Mouse (Mus musculus) heart, embryonic 16.5 days (tissue): Measurements from ENCODE around the gene Ifne. TPM values are rescaled to one million over a fixed set of nuclear protein-coding genes. Genes with fewer than 3 reads are reported as not detected.

Source experiments
- ATAC-seq: fragments of 200-750 bp; cut with Nextera tagmentation; replicated peaks from 2 replicates; pipeline ENCODE4 v1.8.0; 2017; ENCODE audit warnings: moderate number of reproducible peaks; ENCODE audit not compliant: insufficient read depth, low FRiP score; ENCODE audit errors: extremely low read depth
- H3K27ac ChIP-seq: fragments of 300-500 bp; sonication (generic); 2 replicates; pipeline ENCODE4 v1.5.1; 2014; ENCODE audit warnings: mild to moderate bottlenecking, low read length, control low read depth, moderate library complexity
- H3K27me3 ChIP-seq: fragments of 300-500 bp; sonication (generic); 2 replicates; pipeline ENCODE4 v1.6.1; 2014; ENCODE audit warnings: low read length, mixed read lengths; ENCODE audit not compliant: control insufficient read depth, insufficient read depth
- H3K36me3 ChIP-seq: fragments of 300-500 bp; sonication (generic); 2 replicates; pipeline ENCODE4 v1.6.1; 2014; ENCODE audit not compliant: control insufficient read depth, insufficient read depth
- H3K4me1 ChIP-seq: fragments of 300-500 bp; sonication (generic); 2 replicates; pipeline ENCODE4 v1.6.1; 2014; ENCODE audit warnings: low read length, mixed read lengths; ENCODE audit not compliant: control insufficient read depth, insufficient read depth
- H3K4me2 ChIP-seq: fragments of 300-500 bp; sonication (generic); 2 replicates; pipeline ENCODE4 v1.6.1; 2014; ENCODE audit warnings: low read depth, mild to moderate bottlenecking, control low read depth, low read length
- H3K4me3 ChIP-seq: fragments of 300-500 bp; sonication (generic); 2 replicates; pipeline ENCODE4 v1.5.1; 2014; ENCODE audit warnings: mild to moderate bottlenecking, control low read depth, low read length
- H3K9ac ChIP-seq: fragments of 300-500 bp; sonication (generic); 2 replicates; pipeline ENCODE4 v1.6.1; 2014; ENCODE audit warnings: low read length, control low read depth
- H3K9me3 ChIP-seq: fragments of 300-500 bp; sonication (generic); replicated peaks from 2 replicates; pipeline ENCODE4 v1.6.1; 2016; ENCODE audit warnings: low read length; ENCODE audit not compliant: control insufficient read depth
- WGBS: fragments of 180-500 bp; shearing (Covaris S2); extraction: QIAGEN DNeasy Blood & Tissue Kit; methylation state at CpG from one replicate; pipeline ENCODE4 v1.1.7; 2014; 5-methylcytosine and 5-hydroxymethylcytosine counted together
- polyA plus RNA-seq: library from polyadenylated mRNA; unstranded; fragments of >200 nt; fragmentation: Nextera tagmentation; extraction: Ambion mirVana; gene quantifications from 2 replicates; pipeline ENCODE4 v1.2.1, GENCODE M21; 2015

Gene Ifne
- polyA plus RNA-seq, 1 experiment from 2014 or later = not detected

- Histone ChIP-seq H3K4me3 (no peak overlapping the region), H3K4me1 (no peaks in the 10 kb centered on the region; the same call in 1 of the 2 replicates), H3K9ac (no peak overlapping the region), H3K36me3 (no peaks in the 10 kb centered on the region), H3K4me2 (no peak overlapping the region), H3K27me3 (peaks cover 3% of the 10 kb centered on the region; the same call in 1 of the 2 replicates), H3K27ac (no peak overlapping the region), H3K9me3 (no peaks in the 10 kb centered on the region)
- ATAC-seq = no peak
- 15% methylated on average over 4 of the region's 4 CpGs for WGBS
These were observed 4.4 kb downstream of the Ifne start for GRCm38 (mm10) chr4:88875435-88876095.

GRCm38 (mm10) chr4:88872691-88873090, 7.3 kb downstream of the Ifne start:
- no peak overlapping the region for H3K4me3 ChIP-seq
- no peak for ATAC-seq

GRCm38 (mm10) chr4:88867926-88868911, 11.8 kb downstream of the Ifne start:
- Histone ChIP-seq H3K4me2 (peak overlapping the region; percentile 87), H3K4me3 (peak overlapping the region; percentile 78), H3K4me1 (peaks cover 4% of the 10 kb centered on the region), H3K9me3 (no peaks in the 10 kb centered on the region), H3K36me3 (no peaks in the 10 kb centered on the region), H3K27me3 (peaks cover 6% of the 10 kb centered on the region), H3K27ac (peak overlapping the region; percentile 57), H3K9ac (peak overlapping the region; percentile 74)
- WGBS = 8% methylated on average over 30 of the region's 31 CpGs
- peak; percentile 63 for ATAC-seq

More at GRCm38 (mm10) chr4:88872691-88873090, 7.3 kb downstream of the Ifne start:
- no peak overlapping the region for H3K9ac ChIP-seq
- no peak overlapping the region for H3K4me2 ChIP-seq
- no peak overlapping the region for H3K27ac ChIP-seq
- H3K27me3 ChIP-seq = peaks cover 3% of the 10 kb centered on the region; the same call in 1 of the 2 replicates
- H3K4me1 ChIP-seq = peaks cover 1% of the 10 kb centered on the region
- H3K9me3 ChIP-seq = no peaks in the 10 kb centered on the region
- WGBS = 0% methylated on average over 2 of the region's 2 CpGs
- no peaks in the 10 kb centered on the region for H3K36me3 ChIP-seq

GRCm38 (mm10) chr4:88867366-88867925, 12.6 kb downstream of the Ifne start:
- H3K4me1 ChIP-seq = peaks cover 4% of the 10 kb centered on the region
- peak; percentile 61 for ATAC-seq
- H3K27ac ChIP-seq = peak overlapping the region; percentile 57; the same call in 1 of the 2 replicates
- peak overlapping the region; percentile 87 for H3K4me2 ChIP-seq
- H3K36me3 ChIP-seq = no peaks in the 10 kb centered on the region
- H3K9me3 ChIP-seq = no peaks in the 10 kb centered on the region
- H3K9ac ChIP-seq = peak overlapping the region; percentile 74; the same call in 1 of the 2 replicates
- H3K4me3 ChIP-seq = peak overlapping the region; percentile 78
- H3K27me3 ChIP-seq = peaks cover 11% of the 10 kb centered on the region
- 1% methylated on average over 8 of the region's 8 CpGs for WGBS

GRCm38 (mm10) chr4:88865011-88865569, 14.9 kb downstream of the Ifne start:
- no peak overlapping the region for H3K9ac ChIP-seq
- no peaks in the 10 kb centered on the region for H3K36me3 ChIP-seq
- H3K27me3 ChIP-seq = peaks cover 10% of the 10 kb centered on the region
- ATAC-seq = no peak
- H3K9me3 ChIP-seq = no peaks in the 10 kb centered on the region
- H3K27ac ChIP-seq = no peak overlapping the region
- WGBS = 41% methylated on average over 6 of the region's 6 CpGs
- H3K4me3 ChIP-seq = no peak overlapping the region
- H3K4me2 ChIP-seq = no peak overlapping the region; the same call in 1 of the 2 replicates
- peaks cover 4% of the 10 kb centered on the region for H3K4me1 ChIP-seq

- Histone ChIP-seq H3K27ac (no peak overlapping the region), H3K27me3 (peaks cover 10% of the 10 kb centered on the region), H3K4me3 (peak overlapping the region; percentile 11), H3K9ac (no peak overlapping the region), H3K4me1 (peaks cover 4% of the 10 kb centered on the region), H3K9me3 (no peaks in the 10 kb centered on the region), H3K4me2 (peak overlapping the region; percentile 40), H3K36me3 (no peaks in the 10 kb centered on the region)
- peak; percentile 35; the same call in 1 of the 2 replicates for ATAC-seq
- WGBS = 48% methylated on average over 9 of the region's 9 CpGs
These were observed 15.4 kb downstream of the Ifne start for GRCm38 (mm10) chr4:88864599-88864998.

- 14% methylated on average over 7 of the region's 7 CpGs for WGBS
- no peak overlapping the region for H3K27ac ChIP-seq
- no peaks in the 10 kb centered on the region for H3K36me3 ChIP-seq
- no peak overlapping the region for H3K4me2 ChIP-seq
- no peak for ATAC-seq
- peaks cover 10% of the 10 kb centered on the region for H3K27me3 ChIP-seq
- H3K4me1 ChIP-seq = peaks cover 4% of the 10 kb centered on the region; the same call in 1 of the 2 replicates
- H3K4me3 ChIP-seq = no peak overlapping the region
- H3K9me3 ChIP-seq = no peaks in the 10 kb centered on the region
- H3K9ac ChIP-seq = no peak overlapping the region
These were observed 16.7 kb downstream of the Ifne start for GRCm38 (mm10) chr4:88863309-88863708.

GRCm38 (mm10) chr4:88859214-88859613, 20.8 kb downstream of the Ifne start:
- H3K4me2 ChIP-seq = no peak overlapping the region
- H3K4me3 ChIP-seq = no peak overlapping the region
- no peaks in the 10 kb centered on the region for H3K9me3 ChIP-seq
- H3K27ac ChIP-seq = no peak overlapping the region
- no peak overlapping the region for H3K9ac ChIP-seq
- no peak for ATAC-seq
- no peaks in the 10 kb centered on the region for H3K4me1 ChIP-seq
- peaks cover 8% of the 10 kb centered on the region for H3K27me3 ChIP-seq
- H3K36me3 ChIP-seq = no peaks in the 10 kb centered on the region
